Mouse (Mus musculus) pancreas, adult 10 weeks (tissue): ENCODE measurements around the gene Nxpe5. TPM values are rescaled to one million over a fixed set of nuclear protein-coding genes. Genes with fewer than 3 reads are reported as not detected.

ENCODE experiments used
- polyA plus RNA-seq: library from polyadenylated mRNA; stranded (reverse); fragments of 350-450 nt; fragmentation: Illumina TruSeq; extraction: RNeasy Lipid Tissue Mini Kit (QIAGEN cat#74804); gene quantifications from one replicate; pipeline ENCODE4 v1.2.3, GENCODE M21; 2015; ENCODE audit warnings: low read depth, low replicate concordance; ENCODE audit not compliant: insufficient read depth

The Nxpe5 gene
- polyA plus RNA-seq, result 0.44 TPM

DNA sequence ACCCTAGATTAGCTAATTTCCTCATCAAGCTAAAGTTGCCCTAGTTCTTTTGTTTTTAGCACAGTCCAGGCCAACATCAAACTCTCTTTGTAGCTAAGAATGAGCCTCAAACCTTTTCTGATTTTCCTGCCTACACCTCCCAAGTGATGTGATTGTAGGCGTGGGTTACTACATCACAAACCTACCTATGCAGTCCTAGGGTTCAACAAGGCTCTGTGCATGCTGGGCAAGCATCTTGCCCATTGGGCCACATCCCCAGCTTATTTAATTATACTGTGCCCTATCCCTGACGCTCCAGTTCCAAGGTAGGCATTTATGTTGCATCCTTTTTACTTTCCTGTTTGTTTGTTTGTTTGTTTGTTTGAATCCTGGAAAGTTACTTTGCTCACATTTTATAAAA, at the start of gene Nxpe5:
Nxpe5 (plus strand) TSS at position 199 of the 400 bp plus-strand sequence.

DNA sequence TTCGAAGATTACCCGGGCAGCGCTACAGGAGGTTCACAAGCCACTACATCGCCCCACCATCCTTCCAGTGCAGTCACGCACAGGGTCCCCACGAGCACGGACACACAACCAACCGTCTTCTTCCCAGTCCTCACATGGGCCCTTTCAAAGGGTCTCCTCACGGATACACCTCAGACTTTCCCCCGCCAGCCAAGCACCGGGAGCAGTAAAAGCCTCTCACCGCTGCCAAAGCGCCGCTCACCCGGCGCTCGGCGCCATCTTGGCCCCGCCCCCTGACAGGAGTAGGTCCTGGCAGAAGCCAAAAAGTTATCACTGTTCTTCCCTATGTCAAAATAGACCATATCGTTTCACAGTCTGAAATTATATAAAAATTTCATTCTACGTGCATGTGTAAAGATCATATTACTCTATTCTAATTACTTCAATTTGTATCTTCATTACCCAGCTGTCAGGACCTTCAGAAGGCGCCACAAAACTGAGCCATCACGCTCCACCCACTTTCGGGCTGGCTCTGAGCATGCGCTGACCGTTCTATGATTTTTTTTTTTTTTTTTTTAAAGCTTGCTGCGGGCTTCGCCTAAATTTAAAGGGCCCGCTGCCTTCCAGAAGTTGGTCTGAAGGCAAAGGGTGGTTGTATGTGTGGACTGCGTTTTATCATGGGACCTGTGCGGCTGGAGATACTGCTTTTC, 38.6 kb upstream of the Nxpe5 start, which contains the start of the genes Taf6 and Cnpy4:
Taf6 (minus strand) TSS at position 502 of the 689 bp plus-strand sequence.
Cnpy4 (plus strand) TSS at position 536 of the 689 bp plus-strand sequence.

DNA sequence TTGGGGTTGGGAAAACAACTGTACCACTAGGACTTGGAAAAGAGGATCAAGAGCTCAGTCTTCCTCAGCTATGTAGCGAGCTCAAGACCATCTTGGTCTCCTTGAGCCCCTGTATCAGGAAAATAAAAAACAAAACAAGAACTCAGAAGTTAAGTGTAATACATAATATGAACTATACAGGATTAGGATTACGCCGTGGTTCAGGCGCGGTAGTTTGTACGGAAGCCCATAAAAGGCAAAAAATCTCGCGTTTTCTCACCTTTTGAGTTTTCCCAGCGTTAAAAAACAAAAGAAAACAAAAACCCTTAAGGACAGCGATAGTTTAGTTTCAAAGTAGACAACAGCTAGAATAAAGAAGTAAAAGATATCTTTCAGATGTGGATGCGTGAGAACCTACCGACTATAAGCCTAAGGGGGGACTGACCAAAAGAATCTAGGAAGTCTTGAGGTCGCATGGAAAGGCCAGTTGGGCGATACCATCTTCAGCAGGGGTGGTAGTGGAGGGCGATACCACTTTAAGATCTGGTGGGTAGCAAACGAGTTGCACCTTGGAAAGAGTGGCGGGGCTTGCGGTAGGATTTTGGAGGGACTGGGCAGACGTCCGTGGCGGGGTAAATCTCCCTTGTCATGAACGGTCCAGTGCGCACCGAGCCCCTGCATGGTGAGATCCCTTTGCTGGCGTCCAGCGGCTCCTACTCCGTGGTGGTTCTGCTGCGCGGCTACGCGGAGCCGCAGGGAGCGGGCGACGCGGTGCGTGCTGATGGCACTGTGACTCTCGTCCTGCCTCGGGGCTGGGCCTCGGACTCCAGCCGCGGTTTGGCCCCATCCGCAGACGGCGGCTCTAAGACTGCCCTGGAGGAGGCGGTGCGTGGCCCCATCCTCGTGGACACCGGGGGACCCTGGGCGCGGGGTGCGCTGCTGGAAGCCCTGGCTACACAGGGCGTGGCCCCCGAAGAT, 31.6 kb upstream of the Nxpe5 start, which contains the start of gene Mblac1:
Mblac1 (plus strand) TSS at position 544 of the 957 bp plus-strand sequence.

DNA sequence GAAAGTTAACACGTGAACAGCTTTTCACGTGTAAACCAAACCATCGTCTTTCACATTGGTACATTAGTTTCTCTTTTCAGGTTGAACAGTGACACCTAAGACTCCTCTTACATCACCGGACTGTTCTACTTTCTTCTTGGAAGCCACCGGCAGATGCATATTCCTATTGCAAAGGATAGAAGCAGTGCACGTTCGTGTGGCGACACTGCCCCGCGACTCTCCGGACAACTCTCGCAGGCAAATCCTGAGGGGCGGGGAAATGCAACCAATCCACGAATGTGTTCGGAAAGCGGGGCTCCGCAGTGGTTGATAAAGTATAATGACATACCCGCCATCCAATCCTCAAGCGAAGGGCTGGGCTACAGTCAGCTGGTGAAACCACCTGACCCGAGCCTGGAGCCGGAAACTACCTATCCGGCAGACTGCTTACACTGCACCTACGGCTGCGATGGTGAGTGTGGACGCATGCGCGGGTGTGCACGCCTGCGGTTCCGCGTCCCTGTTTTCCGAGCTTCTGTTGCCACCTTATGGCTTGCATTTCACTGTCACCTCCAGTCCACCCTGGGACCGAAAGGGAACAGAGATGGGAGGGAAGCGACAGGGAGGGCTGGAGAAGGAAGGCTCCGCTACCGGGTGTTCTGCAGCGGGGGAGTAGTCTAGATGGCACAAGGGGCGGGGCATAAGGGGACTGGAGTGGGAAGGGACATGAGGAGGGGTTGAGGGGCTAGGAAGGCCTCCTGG, 29.8 kb downstream of the Nxpe5 start, which contains the start of gene Lamtor4:
Lamtor4 (plus strand) TSS at position 130 of the 741 bp plus-strand sequence.

DNA sequence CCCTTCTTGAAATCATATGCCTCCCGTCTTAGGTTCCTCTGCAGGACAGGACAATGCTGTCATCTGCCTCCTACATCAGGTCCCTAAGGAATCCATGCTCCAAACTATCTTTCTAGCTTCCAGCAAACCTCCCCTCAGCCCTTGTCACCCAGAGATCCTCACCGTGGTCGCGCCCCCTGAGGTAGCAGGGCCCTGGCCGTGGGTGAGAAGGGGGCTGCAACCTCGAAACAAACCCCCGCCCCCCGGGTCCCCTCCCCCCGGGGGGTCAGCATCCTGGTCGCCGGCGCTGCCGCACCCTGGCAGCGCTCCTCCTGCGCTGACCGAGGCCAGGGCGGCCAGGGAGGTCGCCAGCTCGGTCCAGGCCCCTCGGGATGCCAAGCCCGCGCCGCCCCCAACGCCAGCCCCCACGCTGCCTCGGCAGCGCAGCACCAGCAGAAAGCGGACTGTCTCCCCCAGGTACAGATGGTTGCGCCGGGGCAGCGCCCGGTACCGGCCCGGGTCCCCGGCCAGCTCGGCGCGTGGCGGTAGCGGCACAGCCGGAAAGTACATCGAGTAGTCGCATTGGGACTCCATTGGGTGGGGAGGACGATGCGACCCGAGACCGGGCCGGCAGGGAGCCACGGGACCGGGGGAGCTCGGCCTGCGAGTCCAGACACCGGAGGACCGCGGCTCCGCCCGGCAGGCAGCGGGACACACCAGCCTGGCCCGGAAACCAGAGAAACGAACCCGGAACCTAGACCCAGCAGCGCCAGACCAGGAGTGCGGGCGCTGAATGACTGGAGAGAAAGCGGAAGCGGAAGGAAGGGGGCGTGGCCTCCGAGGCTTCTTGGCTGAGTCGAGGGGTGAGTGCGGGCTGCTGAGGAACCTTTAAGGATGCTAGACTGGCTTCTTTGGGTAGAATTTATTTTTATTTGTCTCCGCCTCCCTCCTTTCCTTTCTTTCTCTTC, 37.8 kb downstream of the Nxpe5 start, which contains the start of gene BC037034:
BC037034 (minus strand) TSS at position 774 of the 947 bp plus-strand sequence.

DNA sequence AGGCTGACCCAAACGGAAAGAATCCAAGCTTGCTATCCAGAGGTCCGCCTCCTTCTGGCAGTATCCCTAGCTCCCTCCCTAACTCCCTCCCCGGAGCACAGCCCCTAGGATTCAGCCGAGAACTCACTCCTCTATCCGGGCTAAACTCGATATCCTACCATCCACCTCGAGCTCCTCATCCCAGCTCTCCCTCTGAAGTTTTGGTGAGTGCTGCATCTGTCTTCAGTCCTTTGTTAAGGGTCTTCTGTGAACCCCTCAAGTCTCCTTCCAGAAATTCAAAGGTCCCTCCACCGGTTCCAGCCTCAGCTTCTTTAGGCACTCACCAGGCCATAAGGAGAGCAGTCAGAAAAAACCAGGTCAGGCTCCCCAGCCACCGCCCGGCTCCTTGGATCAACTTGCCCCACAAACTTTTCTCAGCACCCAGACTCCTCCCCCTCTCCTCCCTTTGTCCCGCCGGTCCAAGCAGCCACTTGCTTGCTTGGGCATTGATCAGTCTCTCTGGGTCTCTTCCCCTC, 46.8 kb downstream of the Nxpe5 start, which contains the start of gene Gal3st4:
Gal3st4 (minus strand) TSS at position 432 of the 515 bp plus-strand sequence.

DNA sequence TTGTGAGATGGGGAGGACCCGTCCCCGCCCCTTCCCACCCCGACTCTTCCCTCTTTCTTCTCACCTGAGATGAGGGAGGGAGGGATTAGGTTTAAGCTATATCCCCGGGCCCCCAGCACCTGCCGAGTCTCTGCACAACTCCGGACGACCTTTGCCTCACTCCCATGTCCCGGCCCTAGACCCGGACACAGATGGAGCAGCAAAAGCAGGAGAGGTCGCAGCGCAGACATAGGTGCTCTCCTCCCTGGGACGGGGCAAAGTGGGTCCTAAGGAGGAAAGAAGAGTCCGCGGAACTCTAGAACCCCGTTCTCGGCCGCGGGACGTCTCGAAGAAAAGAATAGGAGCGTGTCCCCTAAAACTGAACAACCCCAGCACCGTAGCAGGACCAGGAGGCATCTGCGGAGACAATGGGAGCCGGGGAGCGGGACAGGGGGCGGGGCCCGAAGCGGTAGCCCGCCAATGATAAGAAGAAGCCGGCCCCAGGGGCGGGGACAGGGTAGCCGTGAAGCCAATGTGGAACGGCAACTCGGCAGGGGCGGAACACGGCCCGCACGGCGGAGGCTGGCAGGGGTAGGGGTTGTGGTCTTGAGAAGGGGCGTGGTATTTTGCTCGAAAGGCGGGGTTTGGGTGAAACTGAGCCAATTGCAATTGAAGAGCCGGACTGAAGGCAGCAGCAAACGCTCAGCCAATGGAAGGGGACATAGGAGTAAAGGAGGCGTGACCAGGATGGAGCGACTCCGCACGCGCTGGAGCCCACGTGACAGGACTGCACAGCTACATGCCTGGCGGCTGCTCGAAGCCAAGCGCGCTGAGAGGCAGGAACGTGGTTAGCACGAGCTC, 54.1 kb downstream of the Nxpe5 start, which contains the start of the genes Gm43720, Gpc2 and Stag3:
Gm43720 (minus strand) TSS at position 374 of the 840 bp plus-strand sequence.
Gpc2 (minus strand) TSS at position 421 of the 840 bp plus-strand sequence.
Stag3 (plus strand) TSS at position 656 of the 840 bp plus-strand sequence.

Other genes with a start within 250 kb of the Nxpe5 start
- 3.8 TPM for gene Azgp1, start 244.4 kb upstream of the Nxpe5 start, polyA plus RNA-seq
- not detected for gene Smok3a, start 204.6 kb upstream of the Nxpe5 start, polyA plus RNA-seq
- not detected for gene Smok3b, start 204.5 kb upstream of the Nxpe5 start, polyA plus RNA-seq
- gene Smok3c, start 172.7 kb upstream of the Nxpe5 start, polyA plus RNA-seq, result not detected
- 2.7 TPM for gene Zkscan1, start 140.8 kb upstream of the Nxpe5 start, polyA plus RNA-seq
- 4.1 TPM for gene Zscan21, start 109.0 kb upstream of the Nxpe5 start, polyA plus RNA-seq
- 1.2 TPM for gene Zfp113, start 70.2 kb upstream of the Nxpe5 start, polyA plus RNA-seq
- 25.2 TPM for gene Cops6, start 64.8 kb upstream of the Nxpe5 start, polyA plus RNA-seq
- gene Ap4m1, start 53.9 kb upstream of the Nxpe5 start, polyA plus RNA-seq, result 14.3 TPM
- gene Mcm7, start 53.5 kb upstream of the Nxpe5 start, polyA plus RNA-seq, result 9.3 TPM
- gene Taf6, start 38.4 kb upstream of the Nxpe5 start, polyA plus RNA-seq, result 7.8 TPM
- gene Cnpy4, start 38.4 kb upstream of the Nxpe5 start, polyA plus RNA-seq, result 5.6 TPM
- not detected for gene Mblac1, start 31.6 kb upstream of the Nxpe5 start, polyA plus RNA-seq
- 18.8 TPM for gene Lamtor4, start 29.6 kb downstream of the Nxpe5 start, polyA plus RNA-seq
- gene BC037034, start 38.1 kb downstream of the Nxpe5 start, polyA plus RNA-seq, result 24.9 TPM
- not detected for gene Gal3st4, start 46.9 kb downstream of the Nxpe5 start, polyA plus RNA-seq
- 0.22 TPM for gene Gm43720, start 54.1 kb downstream of the Nxpe5 start, polyA plus RNA-seq
- gene Gpc2, start 54.1 kb downstream of the Nxpe5 start, polyA plus RNA-seq, result 0.41 TPM
- gene Stag3, start 54.3 kb downstream of the Nxpe5 start, polyA plus RNA-seq, result not detected
- gene Pvrig, start 116.1 kb downstream of the Nxpe5 start, polyA plus RNA-seq, result not detected
- gene Zfp157, start 215.6 kb downstream of the Nxpe5 start, polyA plus RNA-seq, result 1.5 TPM